In the genomic region with DNA sequence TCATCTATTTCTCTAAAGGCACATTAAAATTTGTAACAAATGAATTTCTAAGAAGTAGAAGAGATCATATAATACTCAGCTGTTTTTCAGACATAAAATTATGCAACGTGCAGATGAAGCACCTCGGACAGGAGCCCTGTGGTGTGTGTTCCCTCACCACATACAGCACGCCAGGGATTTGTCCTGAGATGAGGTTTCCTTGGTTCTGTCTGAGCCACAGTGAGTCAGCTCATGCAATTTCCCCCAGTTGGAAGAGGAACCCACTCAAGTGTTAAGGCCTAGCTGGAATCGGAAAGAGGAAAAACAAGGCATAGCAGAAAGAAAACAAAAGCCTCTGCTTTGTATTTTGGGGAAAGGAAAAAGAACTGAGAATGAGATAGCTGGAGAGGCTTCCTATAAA, we compare ENCODE assay signal across 11 mouse cellular contexts.
"Had no signal": no experiment of that assay in that cellular context is flagged by ENCODE, and none has a peak within 500 bp of the region (broad histone marks: within the 10 kb centered on the region; RNA-seq: fewer than 3 reads in every experiment).

No protein-coding gene starts in this region.

- DNase-seq: kidney, adult 8-10 months; kidney, postnatal 10 days; kidney, postnatal 36 days; layer of hippocampus, postnatal 36 days; liver, embryonic 13.5 days; lung, embryonic 14.5 days; midbrain, embryonic 14.5 days; thymus, postnatal 25 days had no signal

- H3K27me3 ChIP-seq: kidney, embryonic 15.5 days; liver, embryonic 13.5 days; stomach, embryonic 15.5 days had no signal

- ATAC-seq: lung, postnatal 0 days had no signal
